Mouse (Mus musculus) forebrain, postnatal 0 days (tissue): Measurements from ENCODE around the gene Crocc. TPM values are rescaled to one million over a fixed set of nuclear protein-coding genes. Genes with fewer than 3 reads are reported as not detected.

Source experiments
- ATAC-seq: fragments of 200-750 bp; cut with Nextera tagmentation; 2 replicates; pipeline ENCODE4 v1.8.0; 2017; ENCODE audit warnings: mild to moderate bottlenecking, moderate library complexity
- DNase-seq: peaks from one replicate; pipeline ENCODE4 v3.0.0-alpha.2; 2015
- H3K27ac ChIP-seq: fragments of 300-500 bp; sonication (generic); 2 replicates; pipeline ENCODE4 v1.5.1; 2014; ENCODE audit warnings: low read depth, mild to moderate bottlenecking, antibody characterized with exemption, low read length, moderate library complexity, mixed read lengths
- H3K27me3 ChIP-seq: fragments of 300-500 bp; sonication (generic); 2 replicates; pipeline ENCODE4 v1.6.1; 2014; ENCODE audit warnings: mild to moderate bottlenecking, low read length, mixed read lengths; ENCODE audit not compliant: insufficient read depth
- H3K36me3 ChIP-seq: fragments of 300-500 bp; sonication (generic); 2 replicates; pipeline ENCODE4 v1.6.1; 2014; ENCODE audit warnings: mild to moderate bottlenecking, moderate library complexity; ENCODE audit not compliant: insufficient read depth
- H3K4me1 ChIP-seq: fragments of 300-500 bp; sonication (generic); 2 replicates; pipeline ENCODE4 v1.6.1; 2014; ENCODE audit warnings: antibody characterized with exemption; ENCODE audit not compliant: insufficient read depth
- H3K4me2 ChIP-seq: fragments of 300-500 bp; sonication (generic); 2 replicates; pipeline ENCODE4 v1.6.1; 2014; ENCODE audit warnings: low read depth, mild to moderate bottlenecking, moderate library complexity
- H3K4me3 ChIP-seq: fragments of 300-500 bp; sonication (generic); 2 replicates; pipeline ENCODE4 v1.5.1; 2014; ENCODE audit warnings: low read depth, low read length, mixed read lengths
- H3K9ac ChIP-seq: fragments of 300-500 bp; sonication (generic); 2 replicates; pipeline ENCODE4 v1.6.1; 2014; ENCODE audit warnings: mild to moderate bottlenecking
- H3K9me3 ChIP-seq: fragments of 300-500 bp; sonication (generic); 2 replicates; pipeline ENCODE4 v1.6.1; 2016; ENCODE audit warnings: low read length
- CTCF ChIP-seq: sonication (generic); IDR thresholded peaks from 2 replicates; pipeline ENCODE4 v1.5.1; 2016; ENCODE audit warnings: antibody characterized with exemption, control low read depth, low read depth
- WGBS: fragments of 180-500 bp; shearing (Covaris S2); extraction: QIAGEN DNeasy Blood & Tissue Kit; methylation state at CpG from one replicate; pipeline ENCODE4 v1.1.7; 2014; 5-methylcytosine and 5-hydroxymethylcytosine counted together
- polyA plus RNA-seq: library from polyadenylated mRNA; unstranded; fragments of >200 nt; fragmentation: Nextera tagmentation; extraction: Ambion mirVana; gene quantifications from 2 replicates; pipeline ENCODE4 v1.2.1, GENCODE M21; 2015
- total RNA-seq: library from RNA; depleted of rRNA; stranded (reverse); fragments of >200 nt; gene quantifications from 2 replicates; pipeline ENCODE4 v1.2.3, GENCODE M21; 2014

Crocc gene
- total and polyA plus RNA-seq, 2 experiments from 2014 or later, result 3.8 to 43.0 TPM

DNA sequence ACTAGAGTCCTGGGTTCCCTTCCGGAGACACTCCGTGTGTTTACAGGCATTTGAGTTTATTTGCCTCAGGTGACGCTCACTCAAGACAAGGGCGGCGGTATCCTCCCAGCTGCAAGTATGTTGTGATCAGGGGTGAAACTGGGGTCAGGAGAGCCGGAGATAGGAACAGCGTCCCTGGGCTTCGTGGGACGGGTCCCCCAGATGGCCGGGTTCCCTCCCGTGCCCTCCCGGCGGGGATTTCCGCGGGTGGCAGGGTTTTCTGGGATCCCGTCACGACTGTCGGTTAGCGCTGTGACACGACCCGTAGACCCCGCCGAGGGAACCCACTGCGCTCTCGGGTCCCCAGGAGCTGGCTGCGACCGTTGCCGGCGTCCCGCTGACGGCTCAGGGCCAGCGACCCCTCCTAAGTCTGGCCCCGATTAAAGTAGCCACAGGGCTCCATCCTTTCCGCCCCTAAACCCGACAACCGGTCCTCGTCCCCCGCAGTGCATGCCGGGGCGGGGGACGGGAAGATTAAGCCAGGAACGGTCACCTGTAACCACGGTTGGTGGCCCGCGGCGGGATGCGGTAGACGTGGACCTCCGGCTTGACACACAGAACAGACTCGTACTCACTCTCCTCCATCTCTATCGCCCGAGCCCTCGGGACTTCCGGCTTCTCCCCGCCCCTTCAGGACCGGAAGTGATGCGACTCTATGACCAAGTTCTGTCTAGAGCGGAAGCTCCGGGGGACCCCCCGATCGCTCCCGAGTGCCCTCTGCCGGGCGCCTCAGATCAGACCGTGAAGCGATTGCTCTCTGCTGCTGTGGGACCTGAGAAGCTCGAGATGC lies 17.5 kb upstream of the Crocc start, which contains the start of gene Necap2:
Necap2 (minus strand) TSS at position 677 of the 829 bp plus-strand sequence.
- Histone ChIP-seq H3K36me3 (peaks cover 16% of the 10 kb centered on the region), H3K4me1 (peaks cover 7% of the 10 kb centered on the region), H3K9me3 (no peaks in the 10 kb centered on the region), H3K4me3 (peak within 1 kb of the TSS; percentile 94), H3K27ac (peak within 1 kb of the TSS; percentile 82), H3K4me2 (peak within 1 kb of the TSS; percentile 94), H3K27me3 (no peaks in the 10 kb centered on the region), H3K9ac (peak within 1 kb of the TSS; percentile 96)
- peak; percentile 85 for TF ChIP-seq CTCF
- peak; percentile 97 for DNase-seq
- whole genome bisulfite sequencing, result 2% methylated on average over 67 of the region's 67 CpGs
- peak; percentile 98 for ATAC-seq

DNA sequence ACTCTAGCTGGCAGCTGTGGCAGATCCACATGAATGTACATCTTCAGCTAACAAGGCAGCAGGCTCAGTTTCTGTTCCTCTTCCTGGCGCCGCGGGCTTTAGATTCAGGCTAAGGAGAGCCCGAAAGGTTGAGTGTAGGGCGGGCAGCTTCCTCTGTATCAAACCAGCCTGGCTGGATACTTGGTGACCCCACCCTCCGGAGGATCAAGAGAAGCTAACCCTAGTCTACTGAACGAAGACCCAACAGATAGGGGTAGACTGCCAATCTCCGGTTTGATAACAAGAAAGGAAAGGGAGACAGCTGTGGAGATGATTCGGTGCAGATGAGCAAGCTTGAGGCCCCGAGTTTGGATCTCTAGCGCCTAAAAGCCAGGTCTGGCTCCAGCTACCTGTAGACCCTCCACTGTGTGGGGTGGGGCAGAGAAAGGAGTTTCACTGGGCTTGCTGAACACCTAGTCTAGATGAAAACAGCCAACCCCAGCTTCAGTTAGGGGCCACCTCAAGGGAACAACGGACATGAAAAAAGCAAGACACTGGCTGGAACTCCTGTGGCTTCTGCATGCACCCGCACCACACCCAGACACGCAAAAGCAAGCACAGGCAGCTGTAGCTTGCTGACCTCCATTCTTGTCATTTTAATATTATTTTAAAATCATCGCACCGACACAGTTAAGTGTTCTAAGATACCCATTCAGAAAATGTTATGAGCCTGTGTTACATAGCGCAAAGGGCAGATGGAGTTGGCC lies 16.6 kb upstream of the Crocc start:
- Histone ChIP-seq H3K4me3 (peak overlapping the region; percentile 94), H3K4me2 (peak overlapping the region; percentile 94), H3K4me1 (peaks cover 7% of the 10 kb centered on the region), H3K27me3 (no peaks in the 10 kb centered on the region), H3K27ac (no peak overlapping the region), H3K36me3 (peaks cover 24% of the 10 kb centered on the region), H3K9ac (peak overlapping the region; percentile 96), H3K9me3 (no peaks in the 10 kb centered on the region)
- DNase-seq, result no peak
- TF ChIP-seq CTCF, result no peak
- WGBS, result 83% methylated on average over 17 of the region's 17 CpGs
- no peak for ATAC-seq

- H3K27me3 ChIP-seq, result no peaks in the 10 kb centered on the region
- no peak overlapping the region for H3K9ac ChIP-seq
- ATAC-seq, result no peak
- 92% methylated on average over 4 of the region's 4 CpGs for WGBS
- H3K9me3 ChIP-seq, result no peaks in the 10 kb centered on the region
- H3K4me2 ChIP-seq, result no peak overlapping the region
- no peak for TF ChIP-seq CTCF
- H3K4me3 ChIP-seq, result no peak overlapping the region
- peaks cover 51% of the 10 kb centered on the region for H3K36me3 ChIP-seq
- no peak for DNase-seq
- H3K27ac ChIP-seq, result no peak overlapping the region
- peaks cover 7% of the 10 kb centered on the region for H3K4me1 ChIP-seq
Measured at GRCm38 (mm10) chr4:141074109-141074508, 13.8 kb upstream of the Crocc start.

GRCm38 (mm10) chr4:141073661-141074060 lies 13.3 kb upstream of the Crocc start:
- no peak for DNase-seq
- no peak for TF ChIP-seq CTCF
- Histone ChIP-seq H3K27me3 (no peaks in the 10 kb centered on the region), H3K9ac (no peak overlapping the region), H3K9me3 (no peaks in the 10 kb centered on the region), H3K4me1 (peaks cover 7% of the 10 kb centered on the region), H3K27ac (no peak overlapping the region), H3K4me2 (no peak overlapping the region), H3K36me3 (peaks cover 56% of the 10 kb centered on the region), H3K4me3 (no peak overlapping the region)
- WGBS, result 77% methylated on average over 9 of the region's 9 CpGs
- no peak for ATAC-seq

DNA sequence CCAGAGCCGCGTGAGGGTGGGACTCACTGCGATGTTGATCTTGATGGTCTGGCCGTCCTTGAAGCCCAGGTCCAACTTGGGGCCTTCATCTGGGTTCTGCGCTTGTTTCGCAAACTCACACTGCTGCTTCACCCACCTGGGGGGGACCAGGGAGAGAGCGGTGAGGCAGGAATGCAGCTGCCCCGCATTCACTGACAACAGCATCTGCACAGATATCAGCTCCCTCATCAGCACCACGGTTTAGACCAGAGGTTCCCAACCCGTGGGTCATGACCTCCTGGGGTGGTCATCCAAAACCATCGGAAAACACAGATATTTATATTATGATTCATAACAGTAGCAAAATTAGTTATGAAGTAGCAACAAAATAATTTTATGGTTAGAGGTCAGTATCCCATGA lies 12.2 kb upstream of the Crocc start:
- TF ChIP-seq CTCF, result no peak
- ATAC-seq (no peak), DNase-seq (no peak)
- Histone ChIP-seq H3K27ac (no peak overlapping the region), H3K9ac (no peak overlapping the region), H3K27me3 (no peaks in the 10 kb centered on the region), H3K4me1 (peaks cover 7% of the 10 kb centered on the region), H3K4me3 (no peak overlapping the region), H3K9me3 (no peaks in the 10 kb centered on the region), H3K36me3 (peaks cover 67% of the 10 kb centered on the region), H3K4me2 (no peak overlapping the region)
- 97% methylated on average over 11 of the region's 11 CpGs for WGBS

GRCm38 (mm10) chr4:141069731-141070130 lies 9.4 kb upstream of the Crocc start:
- Histone ChIP-seq H3K27me3 (no peaks in the 10 kb centered on the region), H3K4me3 (no peak overlapping the region), H3K36me3 (peaks cover 82% of the 10 kb centered on the region), H3K9ac (no peak overlapping the region), H3K27ac (no peak overlapping the region), H3K4me2 (no peak overlapping the region), H3K4me1 (no peaks in the 10 kb centered on the region), H3K9me3 (no peaks in the 10 kb centered on the region)
- 56% methylated on average over 4 of the region's 4 CpGs for WGBS
- DNase-seq (peak; percentile 72), ATAC-seq (no peak)
- peak; percentile 91 for TF ChIP-seq CTCF

- peaks cover 78% of the 10 kb centered on the region for H3K36me3 ChIP-seq
Measured at GRCm38 (mm10) chr4:141068655-141069054, 8.3 kb upstream of the Crocc start.

More at GRCm38 (mm10) chr4:141068655-141069054, 8.3 kb upstream of the Crocc start:
- no peaks in the 10 kb centered on the region for H3K4me1 ChIP-seq
- no peak overlapping the region for H3K4me2 ChIP-seq
- no peak overlapping the region for H3K27ac ChIP-seq
- H3K9ac ChIP-seq, result no peak overlapping the region
- no peak for TF ChIP-seq CTCF
- H3K9me3 ChIP-seq, result no peaks in the 10 kb centered on the region
- ATAC-seq, result no peak
- no peak for DNase-seq
- WGBS, result 95% methylated on average over 8 of the region's 8 CpGs
- no peaks in the 10 kb centered on the region for H3K27me3 ChIP-seq
- H3K4me3 ChIP-seq, result no peak overlapping the region
